Mouse (Mus musculus): ENCODE measurements around the gene Anapc15. TPM values are rescaled to one million over a fixed set of nuclear protein-coding genes. Genes with fewer than 3 reads are reported as not detected.
"Not testable (repeated sequence)": the region's sequence is repeated elsewhere in the genome, so short reads cannot be mapped to it uniquely, and the experiment has no call there.

The Anapc15 gene
- polyA plus RNA-seq, 1 experiment: 47.3 TPM

GRCm38 (mm10) chr7:101939758-101940157 lies 76.2 kb downstream of the Anapc15 start:
- no peak for TF ChIP-seq POLR2A (IDR thresholded peaks at IDR 0.05; ENCODE audit: borderline replicate concordance, insufficient read depth, low read length)
- no peak for TF ChIP-seq CTCF (IDR thresholded peaks at IDR 0.05; ENCODE audit: borderline replicate concordance, insufficient read depth, low read depth, low read length)
- no peak for DNase-seq
- WGBS: 88% methylated on average over 4 of the region's 4 CpGs
- Histone ChIP-seq H3K4me1 (ENCODE audit: control insufficient read depth, insufficient read depth, low read length) (peaks cover 22% of the 10 kb centered on the region; the same call in 1 of the 2 replicates), H3K4me3 (replicated peaks; ENCODE audit: insufficient read depth, low read depth, low read length) (no peak overlapping the region), H3K27me3 (ENCODE audit: control insufficient read depth, insufficient read depth, low read length) (no peaks in the 10 kb centered on the region), H3K27ac (ENCODE audit: insufficient read depth, low read length) (no peak overlapping the region)

GRCm38 (mm10) chr7:101949008-101949407 lies 85.5 kb downstream of the Anapc15 start:
- not testable (repeated sequence) for H3K4me3 ChIP-seq (replicated peaks; ENCODE audit: insufficient read depth, low read depth, low read length); H3K27me3 ChIP-seq (ENCODE audit: control insufficient read depth, insufficient read depth, low read length); DNase-seq; H3K27ac ChIP-seq (ENCODE audit: insufficient read depth, low read length); H3K4me1 ChIP-seq (ENCODE audit: control insufficient read depth, insufficient read depth, low read length)
- 92% methylated on average over 5 of the region's 5 CpGs for WGBS

Other genes with a start within 250 kb of the Anapc15 start
- 33.0 and 37.4 TPM in 2 replicates for gene Clpb, start 200.1 kb upstream of the Anapc15 start, polyA plus RNA-seq (2012; rRNA removed)
- 0.52 and 0.71 TPM in 2 replicates for gene Phox2a, start 45.4 kb upstream of the Anapc15 start, polyA plus RNA-seq (2012; rRNA removed)
- 35.4 and 43.9 TPM in 2 replicates for gene Inppl1, start 25.5 kb upstream of the Anapc15 start, polyA plus RNA-seq (2012; rRNA removed)
- gene Folr2, start 6.5 kb upstream of the Anapc15 start, polyA plus RNA-seq (2012; rRNA removed): 0.44 and 0.89 TPM in 2 replicates
- gene Folr1, start 7.1 kb downstream of the Anapc15 start, polyA plus RNA-seq (2012; rRNA removed): 8.0 and 18.5 TPM in 2 replicates
- gene Lamtor1, start 42.2 kb downstream of the Anapc15 start, polyA plus RNA-seq (2012; rRNA removed): 197 and 210 TPM in 2 replicates
- 0.13 and 0.21 TPM in 2 replicates for gene Tomt, start 42.6 kb downstream of the Anapc15 start, polyA plus RNA-seq (2012; rRNA removed)
- 10.2 and 12.4 TPM in 2 replicates for gene Lrrc51, start 70.2 kb downstream of the Anapc15 start, polyA plus RNA-seq (2012; rRNA removed)
- gene Numa1, start 70.4 kb downstream of the Anapc15 start, polyA plus RNA-seq (2012; rRNA removed): 89.0 and 97.5 TPM in 2 replicates
- gene Il18bp, start 155.0 kb downstream of the Anapc15 start, polyA plus RNA-seq (2012; rRNA removed): 13.7 and 14.6 TPM in 2 replicates
- gene Rnf121, start 201.8 kb downstream of the Anapc15 start, polyA plus RNA-seq (2012; rRNA removed): 65.3 and 66.6 TPM in 2 replicates
- 48.8 and 48.9 TPM in 2 replicates for gene Xndc1, start 201.8 kb downstream of the Anapc15 start, polyA plus RNA-seq (2012; rRNA removed)
- 3.8 and 4.7 TPM in 2 replicates for gene Xntrpc, start 202.0 kb downstream of the Anapc15 start, polyA plus RNA-seq (2012; rRNA removed)
- gene Trpc2, start 219.4 kb downstream of the Anapc15 start, polyA plus RNA-seq (2012; rRNA removed): 0.39 and 1.6 TPM in 2 replicates
- gene Art1, start 238.0 kb downstream of the Anapc15 start, polyA plus RNA-seq (2012; rRNA removed): not detected in 2 replicates
- gene Art5, start 245.8 kb downstream of the Anapc15 start, polyA plus RNA-seq (2012; rRNA removed): not detected in 2 replicates

All from cerebellum, adult 2 months (tissue).